Mouse (Mus musculus): ENCODE data around the gene Adamtsl3. TPM values are rescaled to one million over a fixed set of nuclear protein-coding genes. Genes with fewer than 3 reads are reported as not detected.

The Adamtsl3 gene
- polyA plus RNA-seq, 1 experiment, result 5.1 TPM

- H3K79me3 ChIP-seq (ENCODE audit: low read depth), result no peaks in the 10 kb centered on the region
- H3K27me3 ChIP-seq (ENCODE audit: control insufficient read depth, insufficient read depth, insufficient read length), result no peaks in the 10 kb centered on the region
- TF ChIP-seq CEBPB (IDR thresholded peaks at IDR 0.05; ENCODE audit: low read depth), result no peak
- no peak for TF ChIP-seq FOSL1 (IDR thresholded peaks at IDR 0.05; ENCODE audit: insufficient read depth, low read length, poor library complexity, severe bottlenecking)
- no peak for TF ChIP-seq MAX (IDR thresholded peaks at IDR 0.05)
- TF ChIP-seq MYOG (IDR thresholded peaks at IDR 0.05; ENCODE audit: control insufficient read depth, extremely low read depth, insufficient read length), result no peak
- no peak for TF ChIP-seq USF1 (IDR thresholded peaks at IDR 0.05; ENCODE audit: low read depth)
- TF ChIP-seq MYOD1 (IDR thresholded peaks at IDR 0.05; ENCODE audit: control insufficient read depth, insufficient read length, low read depth), result no peak
- TF ChIP-seq CTCF (IDR thresholded peaks at IDR 0.05; ENCODE audit: control insufficient read depth, insufficient read depth, insufficient read length), result no peak
- H3K79me2 ChIP-seq (ENCODE audit: control insufficient read depth, insufficient read depth), result no peaks in the 10 kb centered on the region
- no peak overlapping the region for H3ac ChIP-seq (ENCODE audit: control insufficient read depth, insufficient read length, low read depth)
- no peaks in the 10 kb centered on the region for H3K36me3 ChIP-seq (ENCODE audit: control insufficient read depth, insufficient read depth)
- H3K4me3 ChIP-seq (ENCODE audit: insufficient read depth, poor library complexity, severe bottlenecking), result no peak overlapping the region
Measured at GRCm38 (mm10) chr7:82504101-82504500, 168.6 kb downstream of the Adamtsl3 start.

- Histone ChIP-seq H3K4me3 (ENCODE audit: insufficient read depth, poor library complexity, severe bottlenecking) (no peak overlapping the region), H3ac (ENCODE audit: control insufficient read depth, insufficient read length, low read depth) (no peak overlapping the region), H3K79me2 (ENCODE audit: control insufficient read depth, insufficient read depth) (no peaks in the 10 kb centered on the region), H3K36me3 (ENCODE audit: control insufficient read depth, insufficient read depth) (no peaks in the 10 kb centered on the region), H3K27me3 (ENCODE audit: control insufficient read depth, insufficient read depth, insufficient read length) (no peaks in the 10 kb centered on the region), H3K79me3 (ENCODE audit: low read depth) (no peaks in the 10 kb centered on the region)
- TF ChIP-seq MAX (IDR thresholded peaks at IDR 0.05) (no peak), MYOD1 (IDR thresholded peaks at IDR 0.05; ENCODE audit: control insufficient read depth, insufficient read length, low read depth) (no peak)
Measured at GRCm38 (mm10) chr7:82530583-82530982, 195.1 kb downstream of the Adamtsl3 start.

- no peaks in the 10 kb centered on the region for H3K27me3 ChIP-seq (ENCODE audit: control insufficient read depth, insufficient read depth, insufficient read length)
- H3K4me3 ChIP-seq (ENCODE audit: insufficient read depth, poor library complexity, severe bottlenecking), result no peak overlapping the region
- H3K36me3 ChIP-seq (ENCODE audit: control insufficient read depth, insufficient read depth), result no peaks in the 10 kb centered on the region
- H3K79me3 ChIP-seq (ENCODE audit: low read depth), result no peaks in the 10 kb centered on the region
- H3K79me2 ChIP-seq (ENCODE audit: control insufficient read depth, insufficient read depth), result no peaks in the 10 kb centered on the region
- H3ac ChIP-seq (ENCODE audit: control insufficient read depth, insufficient read length, low read depth), result no peak overlapping the region
- TF ChIP-seq MYOD1 (IDR thresholded peaks at IDR 0.05; ENCODE audit: control insufficient read depth, insufficient read length, low read depth), result no peak
- no peak for TF ChIP-seq MYOG (IDR thresholded peaks at IDR 0.05; ENCODE audit: control insufficient read depth, extremely low read depth, insufficient read length)
- TF ChIP-seq MAX (IDR thresholded peaks at IDR 0.05), result no peak
- TF ChIP-seq CEBPB (IDR thresholded peaks at IDR 0.05; ENCODE audit: low read depth), result no peak
- no peak for TF ChIP-seq USF1 (IDR thresholded peaks at IDR 0.05; ENCODE audit: low read depth)
- TF ChIP-seq FOSL1 (IDR thresholded peaks at IDR 0.05; ENCODE audit: insufficient read depth, low read length, poor library complexity, severe bottlenecking), result no peak
- no peak for TF ChIP-seq CTCF (IDR thresholded peaks at IDR 0.05; ENCODE audit: control insufficient read depth, insufficient read depth, insufficient read length)
Measured at GRCm38 (mm10) chr7:82531376-82531775, 195.9 kb downstream of the Adamtsl3 start.

GRCm38 (mm10) chr7:82533188-82533587, 197.7 kb downstream of the Adamtsl3 start:
- Histone ChIP-seq H3K4me3 (ENCODE audit: insufficient read depth, poor library complexity, severe bottlenecking) (no peak overlapping the region), H3K79me2 (ENCODE audit: control insufficient read depth, insufficient read depth) (no peaks in the 10 kb centered on the region), H3K79me3 (ENCODE audit: low read depth) (no peaks in the 10 kb centered on the region), H3K36me3 (ENCODE audit: control insufficient read depth, insufficient read depth) (no peaks in the 10 kb centered on the region), H3ac (ENCODE audit: control insufficient read depth, insufficient read length, low read depth) (no peak overlapping the region), H3K27me3 (ENCODE audit: control insufficient read depth, insufficient read depth, insufficient read length) (no peaks in the 10 kb centered on the region)
- TF ChIP-seq FOSL1 (IDR thresholded peaks at IDR 0.05; ENCODE audit: insufficient read depth, low read length, poor library complexity, severe bottlenecking) (no peak), CTCF (IDR thresholded peaks at IDR 0.05; ENCODE audit: control insufficient read depth, insufficient read depth, insufficient read length) (no peak), MAX (IDR thresholded peaks at IDR 0.05) (no peak), CEBPB (IDR thresholded peaks at IDR 0.05; ENCODE audit: low read depth) (no peak), MYOG (IDR thresholded peaks at IDR 0.05; ENCODE audit: control insufficient read depth, extremely low read depth, insufficient read length) (no peak)

GRCm38 (mm10) chr7:82533747-82534504, 198.4 kb downstream of the Adamtsl3 start:
- no peaks in the 10 kb centered on the region for H3K79me3 ChIP-seq (ENCODE audit: low read depth)
- H3K27me3 ChIP-seq (ENCODE audit: control insufficient read depth, insufficient read depth, insufficient read length), result no peaks in the 10 kb centered on the region
- H3K36me3 ChIP-seq (ENCODE audit: control insufficient read depth, insufficient read depth), result no peaks in the 10 kb centered on the region
- H3ac ChIP-seq (ENCODE audit: control insufficient read depth, insufficient read length, low read depth), result no peak overlapping the region
- no peaks in the 10 kb centered on the region for H3K79me2 ChIP-seq (ENCODE audit: control insufficient read depth, insufficient read depth)
- H3K4me3 ChIP-seq (ENCODE audit: insufficient read depth, poor library complexity, severe bottlenecking), result no peak overlapping the region
- TF ChIP-seq MYOG (IDR thresholded peaks at IDR 0.05; ENCODE audit: control insufficient read depth, extremely low read depth, insufficient read length) (no peak), MAX (IDR thresholded peaks at IDR 0.05) (peak; percentile 80), FOSL1 (IDR thresholded peaks at IDR 0.05; ENCODE audit: insufficient read depth, low read length, poor library complexity, severe bottlenecking) (no peak), MYOD1 (IDR thresholded peaks at IDR 0.05; ENCODE audit: control insufficient read depth, insufficient read length, low read depth) (peak; percentile 47), CTCF (IDR thresholded peaks at IDR 0.05; ENCODE audit: control insufficient read depth, insufficient read depth, insufficient read length) (no peak), CEBPB (IDR thresholded peaks at IDR 0.05; ENCODE audit: low read depth) (no peak), USF1 (IDR thresholded peaks at IDR 0.05; ENCODE audit: low read depth) (no peak)

GRCm38 (mm10) chr7:82544390-82544919, 209.0 kb downstream of the Adamtsl3 start:
- Histone ChIP-seq H3K27me3 (ENCODE audit: control insufficient read depth, insufficient read depth, insufficient read length) (no peaks in the 10 kb centered on the region), H3K4me3 (ENCODE audit: insufficient read depth, poor library complexity, severe bottlenecking) (no peak overlapping the region), H3K36me3 (ENCODE audit: control insufficient read depth, insufficient read depth) (no peaks in the 10 kb centered on the region), H3K79me2 (ENCODE audit: control insufficient read depth, insufficient read depth) (no peaks in the 10 kb centered on the region), H3K79me3 (ENCODE audit: low read depth) (no peaks in the 10 kb centered on the region), H3ac (ENCODE audit: control insufficient read depth, insufficient read length, low read depth) (no peak overlapping the region)
- TF ChIP-seq MYOD1 (IDR thresholded peaks at IDR 0.05; ENCODE audit: control insufficient read depth, insufficient read length, low read depth) (no peak), CTCF (IDR thresholded peaks at IDR 0.05; ENCODE audit: control insufficient read depth, insufficient read depth, insufficient read length) (no peak), USF1 (IDR thresholded peaks at IDR 0.05; ENCODE audit: low read depth) (no peak), CEBPB (IDR thresholded peaks at IDR 0.05; ENCODE audit: low read depth) (no peak), MYOG (IDR thresholded peaks at IDR 0.05; ENCODE audit: control insufficient read depth, extremely low read depth, insufficient read length) (no peak), FOSL1 (IDR thresholded peaks at IDR 0.05; ENCODE audit: insufficient read depth, low read length, poor library complexity, severe bottlenecking) (no peak), MAX (IDR thresholded peaks at IDR 0.05) (no peak)

Measured in C2C12 (cell line).